Mouse (Mus musculus): ENCODE measurements around the gene Vmn1r79. TPM values are rescaled to one million over a fixed set of nuclear protein-coding genes. Genes with fewer than 3 reads are reported as not detected.

Vmn1r79 gene
- polyA plus RNA-seq (2015; fragmentation: Nextera tagmentation; extraction: Ambion mirVana) = not detected in 2 replicates

DNA sequence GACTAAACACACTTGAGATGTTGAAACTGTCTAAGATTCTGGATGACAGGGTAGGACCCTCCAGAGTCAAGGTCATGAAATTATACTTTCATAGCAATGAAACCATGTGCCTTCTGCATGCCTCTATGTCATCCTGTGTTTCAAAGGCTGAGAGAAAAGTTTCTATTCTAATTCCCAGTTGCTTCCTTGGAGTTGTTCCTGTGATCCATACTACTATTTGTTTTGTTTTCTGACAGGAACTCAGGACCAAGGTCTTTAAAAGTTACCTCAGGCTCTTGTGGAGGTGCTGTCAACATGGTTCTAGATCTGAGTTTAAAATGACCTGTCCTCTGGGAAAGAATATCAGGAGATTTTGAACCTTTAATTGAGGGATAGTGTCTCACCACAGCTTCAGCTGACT lies at the start of gene Vmn1r79:
TSS of gene Vmn1r79 (plus strand) at position 301 of the 400 bp plus-strand sequence.

DNA sequence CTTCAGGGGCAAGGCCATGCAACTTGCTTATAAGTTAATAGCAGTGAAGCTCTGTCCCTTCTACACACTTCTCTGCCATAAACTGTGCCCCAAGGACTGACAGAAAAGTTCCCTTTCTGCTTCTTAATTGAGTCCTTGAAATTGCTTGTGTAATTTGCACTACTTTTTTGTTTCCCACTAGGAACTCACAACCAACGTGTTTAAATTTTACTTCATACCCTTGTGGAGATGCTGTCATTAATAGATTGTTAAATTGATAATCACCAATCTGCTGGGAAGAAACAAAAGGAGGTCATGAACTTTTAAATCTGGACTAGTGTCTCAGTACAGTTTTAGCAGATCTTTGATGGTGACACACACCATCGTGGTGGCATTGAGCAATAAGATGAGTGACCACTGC lies 21.1 kb upstream of the Vmn1r79 start, which contains the start of gene Vmn1r78:
TSS of gene Vmn1r78 (plus strand) at position 301 of the 400 bp plus-strand sequence.

DNA sequence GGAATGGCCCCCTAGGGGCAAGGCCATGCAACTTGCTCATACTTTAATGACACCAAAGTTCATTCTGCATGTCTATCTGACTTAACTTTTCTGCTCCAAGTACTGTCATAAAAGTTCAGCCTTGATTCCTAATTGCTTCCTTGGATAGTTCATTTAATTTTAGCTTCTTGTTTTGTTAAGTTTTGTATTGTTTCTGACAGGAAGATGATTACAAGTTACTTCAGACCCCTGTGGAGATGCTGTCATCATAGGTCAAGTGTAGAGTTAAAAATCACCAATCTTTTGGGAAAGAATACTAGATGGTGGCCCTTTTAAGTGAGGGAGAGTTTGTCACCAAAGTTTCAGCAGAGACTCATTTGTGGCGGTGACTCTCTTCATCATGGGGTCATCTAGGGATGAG lies 17.9 kb downstream of the Vmn1r79 start, which contains the start of gene Vmn1r80:
TSS of gene Vmn1r80 (plus strand) at position 301 of the 400 bp plus-strand sequence.

Other genes with a start within 250 kb of the Vmn1r79 start
- not detected in 2 replicates for gene Vmn1r76, start 233.1 kb upstream of the Vmn1r79 start, polyA plus RNA-seq (2015; fragmentation: Nextera tagmentation; extraction: Ambion mirVana)
- not detected in 2 replicates for gene Vmn1r77, start 134.5 kb upstream of the Vmn1r79 start, polyA plus RNA-seq (2015; fragmentation: Nextera tagmentation; extraction: Ambion mirVana)
- gene Vmn1r78, start 21.0 kb upstream of the Vmn1r79 start, polyA plus RNA-seq (2015; fragmentation: Nextera tagmentation; extraction: Ambion mirVana) = not detected in 2 replicates
- not detected in 2 replicates for gene Vmn1r80, start 18.0 kb downstream of the Vmn1r79 start, polyA plus RNA-seq (2015; fragmentation: Nextera tagmentation; extraction: Ambion mirVana)
- gene Vmn1r81, start 97.0 kb downstream of the Vmn1r79 start, polyA plus RNA-seq (2015; fragmentation: Nextera tagmentation; extraction: Ambion mirVana) = not detected in 2 replicates
- not detected in 2 replicates for gene Vmn1r82, start 129.2 kb downstream of the Vmn1r79 start, polyA plus RNA-seq (2015; fragmentation: Nextera tagmentation; extraction: Ambion mirVana)
- gene Vmn1r83, start 158.2 kb downstream of the Vmn1r79 start, polyA plus RNA-seq (2015; fragmentation: Nextera tagmentation; extraction: Ambion mirVana) = not detected in 2 replicates
- gene Vmn1r84, start 198.0 kb downstream of the Vmn1r79 start, polyA plus RNA-seq (2015; fragmentation: Nextera tagmentation; extraction: Ambion mirVana) = not detected in 2 replicates